Mouse (Mus musculus): ENCODE measurements around the gene Aff3. TPM values are rescaled to one million over a fixed set of nuclear protein-coding genes. Genes with fewer than 3 reads are reported as not detected.

Aff3 gene
- polyA plus RNA-seq, 1 experiment from 2014 or later: 0.38 TPM

DNA sequence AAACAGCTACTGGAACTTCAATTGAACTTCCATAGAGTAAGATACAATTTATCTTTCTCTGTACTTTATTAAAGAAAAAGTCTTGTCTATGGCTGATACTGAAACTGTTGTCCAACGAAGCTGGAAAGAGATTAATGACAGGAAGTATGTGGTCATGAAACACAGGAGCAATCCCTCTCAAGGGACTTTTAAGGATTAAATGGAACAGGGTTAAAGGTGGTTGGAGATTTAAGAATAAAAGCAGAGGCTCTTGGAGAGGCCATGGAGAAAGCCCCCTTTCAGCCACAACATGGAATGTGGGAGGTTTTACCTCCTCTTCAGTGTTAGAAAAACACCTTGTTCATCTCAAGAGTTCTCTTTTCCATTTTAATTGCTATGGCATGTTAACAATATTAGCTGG is 148.5 kb downstream of the Aff3 start:
- Histone ChIP-seq H3K9me3 (replicated peaks; ENCODE audit: control insufficient read depth, low read length) (no peaks in the 10 kb centered on the region), H3K4me1 (ENCODE audit: control insufficient read depth, low read depth, low read length) (no peaks in the 10 kb centered on the region), H3K27ac (ENCODE audit: low read length) (no peak overlapping the region), H3K9ac (ENCODE audit: low read depth, low read length) (no peak overlapping the region), H3K27me3 (ENCODE audit: control insufficient read depth, insufficient read depth, low read depth, low read length) (no peaks in the 10 kb centered on the region), H3K4me2 (ENCODE audit: low read depth, low read length) (no peak overlapping the region), H3K4me3 (ENCODE audit: low read depth, low read length) (no peak overlapping the region), H3K36me3 (ENCODE audit: control insufficient read depth, insufficient read depth) (no peaks in the 10 kb centered on the region)
- ATAC-seq (ENCODE audit: low read depth): no peak
- 17% methylated on average over 1 of the region's 1 CpGs for WGBS (ENCODE audit: insufficient replicate concordance)

DNA sequence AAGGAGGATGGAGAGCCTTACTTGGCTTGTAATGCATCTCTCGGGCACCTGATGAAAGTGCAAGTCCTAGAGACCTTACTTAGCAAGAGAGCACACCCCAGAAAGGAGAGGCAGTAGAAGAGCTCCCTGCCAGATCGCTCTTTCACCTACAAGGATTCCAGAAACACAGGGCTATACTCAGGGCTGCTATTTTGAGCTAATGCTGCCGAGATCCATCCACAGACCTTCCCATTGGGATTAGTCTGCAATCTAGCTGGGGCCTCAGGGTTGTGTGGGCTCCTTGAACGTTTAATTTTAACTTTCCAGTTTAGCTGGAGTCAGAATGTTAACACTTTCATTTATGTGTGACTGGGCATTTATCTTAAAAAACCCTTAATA is 150.1 kb downstream of the Aff3 start:
- H3K27me3 ChIP-seq (ENCODE audit: control insufficient read depth, insufficient read depth, low read depth, low read length): no peaks in the 10 kb centered on the region
- H3K36me3 ChIP-seq (ENCODE audit: control insufficient read depth, insufficient read depth): no peaks in the 10 kb centered on the region
- H3K9me3 ChIP-seq (replicated peaks; ENCODE audit: control insufficient read depth, low read length): no peaks in the 10 kb centered on the region
- no peak overlapping the region for H3K27ac ChIP-seq (ENCODE audit: low read length)
- 58% methylated on average over 4 of the region's 4 CpGs for WGBS (ENCODE audit: insufficient replicate concordance)
- H3K9ac ChIP-seq (ENCODE audit: low read depth, low read length): no peak overlapping the region
- no peak for ATAC-seq (ENCODE audit: low read depth)
- H3K4me2 ChIP-seq (ENCODE audit: low read depth, low read length): no peak overlapping the region
- no peak overlapping the region for H3K4me3 ChIP-seq (ENCODE audit: low read depth, low read length)
- no peaks in the 10 kb centered on the region for H3K4me1 ChIP-seq (ENCODE audit: control insufficient read depth, low read depth, low read length)

DNA sequence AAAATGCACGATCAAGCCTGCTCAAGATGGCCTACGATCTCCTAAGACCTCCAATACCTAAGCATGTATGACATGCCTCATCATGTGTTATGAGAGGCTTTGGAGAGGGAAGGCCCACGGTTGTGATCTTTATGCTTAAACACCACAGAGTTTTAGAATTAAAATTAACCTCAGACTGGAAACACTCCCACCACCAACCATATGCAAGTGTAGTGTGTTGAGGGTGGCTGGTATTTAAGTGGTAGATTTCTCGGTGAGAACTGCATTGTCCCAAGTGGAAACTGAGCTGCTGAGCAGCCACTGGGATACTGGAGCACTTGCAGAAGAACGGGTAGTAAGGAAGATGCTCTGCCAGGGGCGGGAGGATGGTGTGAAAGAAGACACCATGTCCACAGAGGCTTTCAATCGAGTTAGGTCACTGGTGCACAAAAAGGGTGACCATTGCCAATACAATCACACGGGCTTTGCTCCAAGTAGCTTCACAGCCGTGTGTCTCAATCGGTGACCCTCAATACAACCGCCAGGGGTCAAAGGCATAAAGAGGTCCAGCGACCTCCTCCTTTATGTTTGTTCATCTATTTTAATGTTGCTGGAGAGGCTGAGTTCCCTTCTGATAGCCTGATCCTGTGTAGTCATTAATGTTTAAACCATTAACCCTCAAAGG is 150.7 kb downstream of the Aff3 start:
- Histone ChIP-seq H3K9ac (ENCODE audit: low read depth, low read length) (no peak overlapping the region), H3K4me1 (ENCODE audit: control insufficient read depth, low read depth, low read length) (no peaks in the 10 kb centered on the region), H3K9me3 (replicated peaks; ENCODE audit: control insufficient read depth, low read length) (no peaks in the 10 kb centered on the region), H3K4me3 (ENCODE audit: low read depth, low read length) (no peak overlapping the region), H3K27me3 (ENCODE audit: control insufficient read depth, insufficient read depth, low read depth, low read length) (no peaks in the 10 kb centered on the region), H3K36me3 (ENCODE audit: control insufficient read depth, insufficient read depth) (no peaks in the 10 kb centered on the region), H3K4me2 (ENCODE audit: low read depth, low read length) (no peak overlapping the region), H3K27ac (ENCODE audit: low read length) (no peak overlapping the region)
- WGBS (ENCODE audit: insufficient replicate concordance): 63% methylated on average over 12 of the region's 12 CpGs
- ATAC-seq (ENCODE audit: low read depth): no peak

DNA sequence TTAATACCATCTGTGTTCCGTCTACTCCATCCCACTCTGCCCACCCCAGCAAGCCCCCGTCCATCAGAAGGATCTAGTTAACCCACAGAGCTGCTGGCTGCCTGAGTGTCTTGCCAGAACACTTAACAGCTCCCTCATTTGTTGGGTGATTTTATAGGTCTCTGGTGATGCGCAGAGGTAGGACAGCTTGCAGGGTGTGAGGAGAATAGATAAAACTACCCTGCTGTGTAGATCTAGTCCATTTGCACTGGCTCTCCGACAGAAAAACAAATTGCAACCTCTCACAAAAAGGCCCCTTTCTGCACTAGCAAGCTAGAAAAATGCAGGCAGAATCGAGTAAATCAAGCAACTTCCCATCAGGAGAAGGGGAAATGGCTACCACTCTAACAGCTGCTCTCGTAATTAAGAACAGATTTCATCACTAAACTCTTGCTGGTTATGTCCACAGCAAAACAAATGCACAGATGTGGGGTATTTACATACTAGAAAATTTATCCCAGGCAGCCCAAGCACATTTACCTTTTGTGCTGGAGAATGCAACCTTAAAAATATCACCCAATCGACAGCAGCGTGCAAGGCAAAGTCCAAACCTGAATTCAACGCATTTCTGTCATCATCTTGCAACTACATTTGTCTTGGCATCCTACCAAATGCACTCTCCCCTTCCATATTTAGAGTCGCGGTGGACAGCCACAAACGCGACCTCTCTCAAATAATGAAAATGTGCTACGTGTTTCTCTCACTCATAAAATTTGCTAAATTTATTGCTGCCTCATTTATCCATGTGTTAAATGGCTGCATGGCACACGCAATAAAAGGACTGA is 152.3 kb downstream of the Aff3 start:
- no peak overlapping the region for H3K4me3 ChIP-seq (ENCODE audit: low read depth, low read length)
- 60% methylated on average over 15 of the region's 15 CpGs for WGBS (ENCODE audit: insufficient replicate concordance)
- H3K4me2 ChIP-seq (ENCODE audit: low read depth, low read length): no peak overlapping the region
- H3K9ac ChIP-seq (ENCODE audit: low read depth, low read length): no peak overlapping the region
- H3K4me1 ChIP-seq (ENCODE audit: control insufficient read depth, low read depth, low read length): peaks cover 6% of the 10 kb centered on the region
- no peaks in the 10 kb centered on the region for H3K36me3 ChIP-seq (ENCODE audit: control insufficient read depth, insufficient read depth)
- no peak overlapping the region for H3K27ac ChIP-seq (ENCODE audit: low read length)
- 0 out of 2 replicates have a peak, but pooled peaks have one; percentile 24 for ATAC-seq (ENCODE audit: low read depth)
- H3K27me3 ChIP-seq (ENCODE audit: control insufficient read depth, insufficient read depth, low read depth, low read length): no peaks in the 10 kb centered on the region
- H3K9me3 ChIP-seq (replicated peaks; ENCODE audit: control insufficient read depth, low read length): no peaks in the 10 kb centered on the region

DNA sequence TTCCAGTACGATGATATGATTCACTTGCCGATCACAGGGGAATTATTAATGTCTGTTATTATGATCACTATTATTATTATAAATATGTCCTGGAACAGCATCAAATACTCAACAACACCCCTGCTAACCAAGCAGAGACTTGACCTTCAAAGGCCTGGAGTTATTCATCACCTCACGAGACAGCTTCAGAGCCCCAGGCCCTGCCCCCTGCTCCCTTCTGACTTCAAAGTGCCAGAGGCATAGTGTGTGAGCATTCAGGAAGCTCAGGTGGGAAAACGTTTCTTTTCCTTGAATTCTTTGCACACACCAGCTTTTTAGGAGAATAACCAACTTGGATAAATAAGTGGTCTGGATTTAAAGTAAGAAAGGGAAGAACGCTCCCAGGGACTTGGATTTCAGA is 153.7 kb downstream of the Aff3 start:
- ATAC-seq (ENCODE audit: low read depth): no peak
- no peak overlapping the region for H3K27ac ChIP-seq (ENCODE audit: low read length)
- H3K36me3 ChIP-seq (ENCODE audit: control insufficient read depth, insufficient read depth): no peaks in the 10 kb centered on the region
- H3K4me3 ChIP-seq (ENCODE audit: low read depth, low read length): no peak overlapping the region
- H3K4me2 ChIP-seq (ENCODE audit: low read depth, low read length): no peak overlapping the region
- no peaks in the 10 kb centered on the region for H3K27me3 ChIP-seq (ENCODE audit: control insufficient read depth, insufficient read depth, low read depth, low read length)
- 67% methylated on average over 5 of the region's 5 CpGs for WGBS (ENCODE audit: insufficient replicate concordance)
- H3K9me3 ChIP-seq (replicated peaks; ENCODE audit: control insufficient read depth, low read length): no peaks in the 10 kb centered on the region
- no peak overlapping the region for H3K9ac ChIP-seq (ENCODE audit: low read depth, low read length)
- peaks cover 7% of the 10 kb centered on the region for H3K4me1 ChIP-seq (ENCODE audit: control insufficient read depth, low read depth, low read length)

DNA sequence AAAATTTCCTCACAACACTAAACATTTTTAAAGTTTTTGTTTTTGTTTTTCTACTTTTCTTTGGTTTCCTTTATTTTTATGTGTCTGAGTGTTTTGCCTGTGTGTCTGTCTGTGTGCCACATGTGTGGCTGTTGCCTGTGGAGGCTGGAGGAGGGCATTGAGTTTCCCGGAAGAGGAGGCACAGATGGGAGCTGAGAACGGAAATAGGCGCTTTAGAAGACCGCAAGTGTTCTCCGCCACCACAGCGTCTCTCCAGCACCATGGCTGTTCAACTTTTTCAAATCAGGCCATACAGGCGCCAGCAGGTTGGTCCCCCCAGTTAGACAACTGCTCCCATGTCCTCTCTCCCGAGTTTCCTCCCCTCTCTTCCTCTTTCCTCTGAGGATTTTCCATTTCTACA is 155.5 kb downstream of the Aff3 start:
- 63% methylated on average over 8 of the region's 8 CpGs for WGBS (ENCODE audit: insufficient replicate concordance)
- Histone ChIP-seq H3K27me3 (ENCODE audit: control insufficient read depth, insufficient read depth, low read depth, low read length) (no peaks in the 10 kb centered on the region), H3K9me3 (replicated peaks; ENCODE audit: control insufficient read depth, low read length) (no peaks in the 10 kb centered on the region), H3K9ac (ENCODE audit: low read depth, low read length) (no peak overlapping the region), H3K27ac (ENCODE audit: low read length) (no peak overlapping the region), H3K36me3 (ENCODE audit: control insufficient read depth, insufficient read depth) (no peaks in the 10 kb centered on the region), H3K4me2 (ENCODE audit: low read depth, low read length) (no peak overlapping the region), H3K4me1 (ENCODE audit: control insufficient read depth, low read depth, low read length) (peaks cover 7% of the 10 kb centered on the region), H3K4me3 (ENCODE audit: low read depth, low read length) (no peak overlapping the region)
- ATAC-seq (ENCODE audit: low read depth): no peak

DNA sequence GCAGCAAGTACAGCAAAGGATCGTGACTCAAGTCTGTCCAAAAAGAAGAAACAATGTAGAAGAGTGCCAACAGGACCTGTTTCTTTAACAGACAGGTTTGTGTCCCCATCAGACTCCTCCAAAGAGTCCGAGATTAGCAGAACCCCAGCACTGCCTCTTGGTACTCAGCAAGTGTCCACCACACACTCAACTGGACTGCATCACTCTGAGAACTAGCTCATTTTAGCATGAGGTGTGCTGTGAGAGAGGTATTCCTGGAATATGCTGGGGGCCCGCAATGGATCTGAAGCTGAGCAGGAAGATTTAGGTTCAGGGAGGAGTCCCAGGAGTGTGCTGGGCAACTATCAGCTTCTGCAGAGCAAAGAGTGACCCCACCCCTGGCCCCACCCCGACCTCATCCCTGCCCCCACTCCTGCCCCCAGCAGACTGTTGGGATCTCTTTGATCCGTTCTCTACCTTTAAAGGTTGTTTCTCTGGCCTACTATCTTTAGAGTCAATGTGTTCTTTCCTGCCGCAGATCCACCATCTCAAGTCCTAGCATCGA is 157.0 kb downstream of the Aff3 start:
- peaks cover 14% of the 10 kb centered on the region for H3K4me1 ChIP-seq (ENCODE audit: control insufficient read depth, low read depth, low read length)
- no peak overlapping the region for H3K4me3 ChIP-seq (ENCODE audit: low read depth, low read length)
- H3K27ac ChIP-seq (ENCODE audit: low read length): no peak overlapping the region
- no peak overlapping the region for H3K9ac ChIP-seq (ENCODE audit: low read depth, low read length)
- H3K27me3 ChIP-seq (ENCODE audit: control insufficient read depth, insufficient read depth, low read depth, low read length): no peaks in the 10 kb centered on the region
- WGBS (ENCODE audit: insufficient replicate concordance): 53% methylated on average over 7 of the region's 7 CpGs
- peak; percentile 45; the same call in 1 of the 2 replicates for ATAC-seq (ENCODE audit: low read depth)
- no peak overlapping the region for H3K4me2 ChIP-seq (ENCODE audit: low read depth, low read length)
- no peaks in the 10 kb centered on the region for H3K9me3 ChIP-seq (replicated peaks; ENCODE audit: control insufficient read depth, low read length)
- H3K36me3 ChIP-seq (ENCODE audit: control insufficient read depth, insufficient read depth): no peaks in the 10 kb centered on the region

DNA sequence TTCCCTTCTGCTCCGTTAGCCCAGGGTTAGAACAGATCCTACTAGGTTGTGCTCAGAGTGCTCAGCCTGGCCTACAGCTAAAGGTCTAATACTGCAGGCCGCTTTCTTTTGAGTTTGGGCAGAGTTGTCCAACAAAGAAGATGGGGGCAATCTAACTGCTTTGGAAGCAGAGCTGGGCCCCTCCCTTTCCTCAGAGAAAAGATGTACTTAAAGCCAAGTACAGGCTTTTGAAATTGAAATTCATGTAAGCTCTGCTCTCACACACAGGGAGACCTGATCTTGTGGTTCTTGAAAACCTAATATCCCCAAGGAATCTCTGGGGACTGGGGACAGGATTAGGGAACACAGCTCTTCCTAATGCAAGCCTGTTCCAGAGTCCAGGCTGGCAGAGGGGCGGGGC is 158.4 kb downstream of the Aff3 start:
- Histone ChIP-seq H3K36me3 (ENCODE audit: control insufficient read depth, insufficient read depth) (no peaks in the 10 kb centered on the region), H3K27ac (ENCODE audit: low read length) (no peak overlapping the region), H3K4me2 (ENCODE audit: low read depth, low read length) (no peak overlapping the region), H3K9me3 (replicated peaks; ENCODE audit: control insufficient read depth, low read length) (no peaks in the 10 kb centered on the region), H3K9ac (ENCODE audit: low read depth, low read length) (no peak overlapping the region), H3K4me3 (ENCODE audit: low read depth, low read length) (no peak overlapping the region), H3K4me1 (ENCODE audit: control insufficient read depth, low read depth, low read length) (peaks cover 14% of the 10 kb centered on the region), H3K27me3 (ENCODE audit: control insufficient read depth, insufficient read depth, low read depth, low read length) (no peaks in the 10 kb centered on the region)
- no peak for ATAC-seq (ENCODE audit: low read depth)
- 81% methylated on average over 3 of the region's 3 CpGs for WGBS (ENCODE audit: insufficient replicate concordance)
